Mouse (Mus musculus) neural tube, embryonic 13.5 days (tissue): ENCODE data around the gene Fsd1. TPM values are rescaled to one million over a fixed set of nuclear protein-coding genes. Genes with fewer than 3 reads are reported as not detected.

Experiments used
- ATAC-seq: fragments of 200-750 bp; cut with Nextera tagmentation; 2 replicates; pipeline ENCODE4 v1.8.0; 2017; ENCODE audit warnings: low read depth, mild to moderate bottlenecking, moderate TSS enrichment, moderate library complexity
- H3K27ac ChIP-seq: fragments of 300-500 bp; sonication (generic); replicated peaks from 2 replicates; pipeline ENCODE4 v1.5.1; 2015; ENCODE audit warnings: moderate library complexity, mild to moderate bottlenecking, inconsistent platforms
- H3K27me3 ChIP-seq: fragments of 300-500 bp; sonication (generic); 2 replicates; pipeline ENCODE4 v1.6.1; 2015; ENCODE audit warnings: mild to moderate bottlenecking, inconsistent platforms
- H3K36me3 ChIP-seq: fragments of 300-500 bp; sonication (generic); 2 replicates; pipeline ENCODE4 v1.6.1; 2015; ENCODE audit warnings: mild to moderate bottlenecking, inconsistent platforms
- H3K4me1 ChIP-seq: fragments of 300-500 bp; sonication (generic); replicated peaks from 2 replicates; pipeline ENCODE4 v1.6.1; 2015; ENCODE audit warnings: inconsistent platforms
- H3K4me2 ChIP-seq: fragments of 300-500 bp; sonication (generic); 2 replicates; pipeline ENCODE4 v1.6.1; 2015; ENCODE audit warnings: inconsistent platforms, mild to moderate bottlenecking, moderate library complexity
- H3K4me3 ChIP-seq: fragments of 300-500 bp; sonication (generic); 2 replicates; pipeline ENCODE4 v1.5.1; 2015; ENCODE audit warnings: mild to moderate bottlenecking, inconsistent platforms
- H3K9ac ChIP-seq: fragments of 300-500 bp; sonication (generic); 2 replicates; pipeline ENCODE4 v1.6.1; 2015; ENCODE audit warnings: moderate library complexity, mild to moderate bottlenecking, inconsistent platforms
- H3K9me3 ChIP-seq: fragments of 300-500 bp; sonication (generic); 2 replicates; pipeline ENCODE4 v1.6.1; 2016; ENCODE audit warnings: inconsistent platforms
- WGBS: fragments of 180-500 bp; shearing (Covaris S2); methylation state at CpG from one replicate; pipeline ENCODE4 v1.1.7; 2015; 5-methylcytosine and 5-hydroxymethylcytosine counted together
- polyA plus RNA-seq: library from polyadenylated mRNA; unstranded; fragments of >200 nt; fragmentation: Nextera tagmentation; extraction: Ambion mirVana; gene quantifications from 2 replicates; pipeline ENCODE4 v1.2.1, GENCODE M21; 2015

The Fsd1 gene
- polyA plus RNA-seq, 1 experiment from 2014 or later: 165 TPM

GRCm38 (mm10) chr17:55964996-55965395 lies 21.3 kb upstream of the Fsd1 start:
- no peak overlapping the region for H3K4me3 ChIP-seq
- ATAC-seq: no peak
- H3K9me3 ChIP-seq: no peaks in the 10 kb centered on the region
- 86% methylated on average over 9 of the region's 9 CpGs for WGBS
- H3K9ac ChIP-seq: no peak overlapping the region
- H3K4me2 ChIP-seq: no peak overlapping the region
- peaks cover 68% of the 10 kb centered on the region for H3K36me3 ChIP-seq
- H3K4me1 ChIP-seq: peaks cover 36% of the 10 kb centered on the region
- no peak overlapping the region for H3K27ac ChIP-seq
- no peaks in the 10 kb centered on the region for H3K27me3 ChIP-seq

DNA sequence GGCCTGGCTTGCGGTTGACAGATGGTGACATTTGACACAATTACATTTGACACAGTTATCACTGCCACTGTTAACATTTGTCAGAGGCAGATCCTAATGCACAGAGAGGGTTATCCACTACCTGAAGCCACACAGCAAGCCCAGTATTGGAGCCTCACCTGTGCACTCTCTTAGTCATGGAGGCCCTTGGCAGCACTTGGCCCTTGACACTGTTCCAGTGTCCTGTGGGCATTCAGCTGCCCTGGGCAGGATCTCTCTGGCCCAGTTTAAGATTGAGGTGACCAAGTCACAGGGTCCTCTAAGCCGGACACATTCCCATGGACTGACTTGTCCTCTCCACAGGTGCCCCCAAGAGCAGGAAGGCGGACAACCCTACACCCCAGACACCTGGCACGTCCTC lies 19.1 kb upstream of the Fsd1 start:
- ATAC-seq: no peak
- Histone ChIP-seq H3K4me2 (no peak overlapping the region), H3K4me1 (peaks cover 51% of the 10 kb centered on the region), H3K36me3 (peaks cover 53% of the 10 kb centered on the region), H3K9me3 (no peaks in the 10 kb centered on the region), H3K4me3 (no peak overlapping the region), H3K9ac (no peak overlapping the region), H3K27me3 (no peaks in the 10 kb centered on the region), H3K27ac (no peak overlapping the region)
- 100% methylated on average over 4 of the region's 4 CpGs for WGBS

- WGBS: 57% methylated on average over 7 of the region's 7 CpGs
- H3K36me3 ChIP-seq: peaks cover 54% of the 10 kb centered on the region
- no peaks in the 10 kb centered on the region for H3K27me3 ChIP-seq
- ATAC-seq: no peak
- peaks cover 58% of the 10 kb centered on the region for H3K4me1 ChIP-seq
- H3K4me2 ChIP-seq: no peak overlapping the region
- peak overlapping the region; percentile 93 for H3K27ac ChIP-seq
- no peaks in the 10 kb centered on the region for H3K9me3 ChIP-seq
- peak overlapping the region; percentile 96; the same call in 1 of the 2 replicates for H3K9ac ChIP-seq
- no peak overlapping the region for H3K4me3 ChIP-seq
Measured at GRCm38 (mm10) chr17:55968210-55968609, 18.1 kb upstream of the Fsd1 start.

DNA sequence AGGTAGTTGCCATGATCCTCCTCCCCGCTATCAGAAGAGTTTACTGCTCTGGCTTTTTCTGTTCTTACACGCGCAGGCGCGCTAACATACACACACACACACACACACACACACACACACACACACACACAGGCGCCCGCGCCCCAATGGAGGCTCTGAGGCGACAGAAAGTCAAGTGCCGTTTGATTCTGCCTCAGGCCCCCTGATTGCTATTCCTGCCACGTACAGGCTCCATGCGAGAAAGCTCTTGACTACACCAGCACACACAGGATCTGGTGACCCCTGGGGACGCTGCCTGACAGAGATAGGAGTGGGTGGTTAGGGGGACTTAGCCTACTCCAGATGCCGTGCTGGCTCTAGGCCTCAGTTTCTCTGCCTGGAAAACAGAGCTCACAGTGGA lies 16.7 kb upstream of the Fsd1 start:
- peak overlapping the region; percentile 69 for H3K4me3 ChIP-seq
- peak overlapping the region; percentile 96 for H3K9ac ChIP-seq
- peak overlapping the region; percentile 88 for H3K4me2 ChIP-seq
- 8% methylated on average over 14 of the region's 14 CpGs for WGBS
- peak; percentile 75 for ATAC-seq
- no peaks in the 10 kb centered on the region for H3K27me3 ChIP-seq
- peaks cover 53% of the 10 kb centered on the region for H3K36me3 ChIP-seq
- H3K9me3 ChIP-seq: no peaks in the 10 kb centered on the region
- H3K27ac ChIP-seq: peak overlapping the region; percentile 93
- peaks cover 62% of the 10 kb centered on the region for H3K4me1 ChIP-seq

GRCm38 (mm10) chr17:55969966-55970891 lies 16.1 kb upstream of the Fsd1 start, which contains the start of gene Shd:
Shd (plus strand) TSS chr17:55970467.
- Histone ChIP-seq H3K4me3 (peak within 1 kb of the TSS; percentile 69), H3K9me3 (no peaks in the 10 kb centered on the region), H3K36me3 (peaks cover 52% of the 10 kb centered on the region), H3K27me3 (no peaks in the 10 kb centered on the region), H3K9ac (peak within 1 kb of the TSS; percentile 96), H3K4me1 (peaks cover 62% of the 10 kb centered on the region), H3K4me2 (peak within 1 kb of the TSS; percentile 88), H3K27ac (peak within 1 kb of the TSS; percentile 93)
- ATAC-seq: peak; percentile 59
- WGBS: 7% methylated on average over 54 of the region's 55 CpGs

- H3K36me3 ChIP-seq: peaks cover 48% of the 10 kb centered on the region
- no peaks in the 10 kb centered on the region for H3K27me3 ChIP-seq
- peak overlapping the region; percentile 88 for H3K4me2 ChIP-seq
- H3K27ac ChIP-seq: 0 out of 2 replicates have a peak overlapping the region, but pooled peaks have one; percentile 93
- WGBS: 24% methylated on average over 22 of the region's 22 CpGs
- H3K4me1 ChIP-seq: peaks cover 67% of the 10 kb centered on the region
- no peak for ATAC-seq
- H3K4me3 ChIP-seq: peak overlapping the region; percentile 69
- H3K9me3 ChIP-seq: no peaks in the 10 kb centered on the region
- peak overlapping the region; percentile 96 for H3K9ac ChIP-seq
Measured at GRCm38 (mm10) chr17:55971453-55971852, 14.9 kb upstream of the Fsd1 start.

- Histone ChIP-seq H3K9ac (peak overlapping the region; percentile 52), H3K27me3 (no peaks in the 10 kb centered on the region), H3K9me3 (no peaks in the 10 kb centered on the region), H3K4me3 (no peak overlapping the region), H3K27ac (peak overlapping the region; percentile 65), H3K4me1 (peaks cover 36% of the 10 kb centered on the region), H3K36me3 (peaks cover 31% of the 10 kb centered on the region), H3K4me2 (no peak overlapping the region)
- WGBS: 13% methylated on average over 13 of the region's 13 CpGs
- ATAC-seq: peak; percentile 71
Measured at GRCm38 (mm10) chr17:55976255-55976862, 9.9 kb upstream of the Fsd1 start.

- no peak overlapping the region for H3K4me2 ChIP-seq
- 55% methylated on average over 3 of the region's 3 CpGs for WGBS
- H3K36me3 ChIP-seq: peaks cover 31% of the 10 kb centered on the region
- H3K27ac ChIP-seq: peak overlapping the region; percentile 59; the same call in 1 of the 2 replicates
- peaks cover 27% of the 10 kb centered on the region for H3K4me1 ChIP-seq
- H3K9me3 ChIP-seq: no peaks in the 10 kb centered on the region
- H3K9ac ChIP-seq: peak overlapping the region; percentile 52
- no peak for ATAC-seq
- no peak overlapping the region for H3K4me3 ChIP-seq
- no peaks in the 10 kb centered on the region for H3K27me3 ChIP-seq
Measured at GRCm38 (mm10) chr17:55977301-55977700, 9.0 kb upstream of the Fsd1 start.

- Histone ChIP-seq H3K4me1 (peaks cover 20% of the 10 kb centered on the region), H3K4me3 (no peak overlapping the region), H3K27me3 (no peaks in the 10 kb centered on the region), H3K9ac (no peak overlapping the region), H3K27ac (no peak overlapping the region), H3K4me2 (no peak overlapping the region), H3K36me3 (peaks cover 75% of the 10 kb centered on the region), H3K9me3 (no peaks in the 10 kb centered on the region)
- WGBS: 86% methylated on average over 8 of the region's 8 CpGs
- ATAC-seq: no peak
Measured at GRCm38 (mm10) chr17:55990278-55990898, 4.1 kb downstream of the Fsd1 start.

GRCm38 (mm10) chr17:55996007-55996406 lies 9.7 kb downstream of the Fsd1 start:
- peaks cover 69% of the 10 kb centered on the region for H3K36me3 ChIP-seq
- H3K27ac ChIP-seq: no peak overlapping the region
- no peaks in the 10 kb centered on the region for H3K9me3 ChIP-seq
- H3K4me3 ChIP-seq: no peak overlapping the region
- H3K9ac ChIP-seq: no peak overlapping the region
- WGBS: 87% methylated on average over 15 of the region's 15 CpGs
- H3K4me1 ChIP-seq: peaks cover 8% of the 10 kb centered on the region; the same call in 1 of the 2 replicates
- H3K27me3 ChIP-seq: peaks cover 20% of the 10 kb centered on the region
- ATAC-seq: no peak
- no peak overlapping the region for H3K4me2 ChIP-seq

GRCm38 (mm10) chr17:55999794-56000499 lies 13.6 kb downstream of the Fsd1 start:
- Histone ChIP-seq H3K4me1 (no peaks in the 10 kb centered on the region), H3K36me3 (peaks cover 30% of the 10 kb centered on the region), H3K27me3 (peaks cover 24% of the 10 kb centered on the region), H3K9ac (no peak overlapping the region), H3K27ac (no peak overlapping the region), H3K9me3 (no peaks in the 10 kb centered on the region), H3K4me2 (peak overlapping the region; percentile 20), H3K4me3 (no peak overlapping the region)
- WGBS: 6% methylated on average over 30 of the region's 30 CpGs
- ATAC-seq: no peak
